Comparison of ENCODE assay signal across 8 mouse cellular contexts in genomic region chr10:80799070-80799566, GRCm38 (mm10). TPM values are rescaled to one million over a fixed set of nuclear protein-coding genes. Genes with fewer than 3 reads are reported as not detected.
DNase-seq lines count a peak whose midpoint lies in the region; ATAC-seq and TF ChIP-seq lines count a peak whose summit lies in the region.

No protein-coding gene starts in this region.

- H3K4me2 ChIP-seq in heart, embryonic 14.5 days (ENCODE audit: low read length): peak overlapping the region; percentile 92
- peak overlapping the region; percentile 89 for H3K4me2 ChIP-seq in forebrain, embryonic 15.5 days (replicated peaks)
- peak overlapping the region; percentile 96 for H3K4me2 ChIP-seq in midbrain, embryonic 11.5 days

- peaks cover 67% of the 10 kb centered on the region for H3K36me3 ChIP-seq in heart, embryonic 14.5 days (ENCODE audit: control insufficient read depth, insufficient read depth, low read length)
- peaks cover 58% of the 10 kb centered on the region for H3K36me3 ChIP-seq in ES-E14 (ENCODE audit: control insufficient read depth, insufficient read depth, low read length, poor library complexity, severe bottlenecking)
- peaks cover 52% of the 10 kb centered on the region for H3K36me3 ChIP-seq in forebrain, embryonic 15.5 days
- peaks cover 29% of the 10 kb centered on the region for H3K36me3 ChIP-seq in midbrain, embryonic 11.5 days (ENCODE audit: control insufficient read depth, insufficient read depth, low read length)

- WGBS in heart, embryonic 14.5 days: 2% methylated on average over 18 of the region's 18 CpGs
- 2% methylated on average over 18 of the region's 18 CpGs for WGBS in forebrain, embryonic 15.5 days
- 3% methylated on average over 18 of the region's 18 CpGs for WGBS in midbrain, embryonic 11.5 days

- ATAC-seq in heart, embryonic 14.5 days (ENCODE audit: insufficient number of reproducible peaks, insufficient read depth, low FRiP score, low read depth): no peak
- no peak for ATAC-seq in forebrain, embryonic 15.5 days (replicated peaks)
- ATAC-seq in midbrain, embryonic 11.5 days (ENCODE audit: low FRiP score): no peak
- ATAC-seq in frontal cortex, adult (ENCODE audit: low TSS enrichment): no peak

- in situ Hi-C loops in ES-E14 (cut with MboI; ENCODE audit: low sequenced_read_pairs in 2 of 2, unreplicated experiment in 2 of 2): no loop called here

- H3K9ac ChIP-seq in heart, embryonic 14.5 days (ENCODE audit: low read length): peak overlapping the region; percentile 94
- peak overlapping the region; percentile 99 for H3K9ac ChIP-seq in ES-E14 (ENCODE audit: insufficient read depth, low read depth, low read length, poor library complexity, severe bottlenecking)
- peak overlapping the region; percentile 99 for H3K9ac ChIP-seq in forebrain, embryonic 15.5 days (replicated peaks)
- H3K9ac ChIP-seq in midbrain, embryonic 11.5 days (ENCODE audit: low read length): peak overlapping the region; percentile 98

- peak overlapping the region; percentile 81 to 93 for H3K27ac ChIP-seq in heart, embryonic 14.5 days (replicated peaks in 1 of 2; ENCODE audit: control insufficient read depth in 1 of 2, insufficient read depth in 1 of 2, low read depth in 2 of 2, low read length in 2 of 2)
- peak overlapping the region; percentile 96 for H3K27ac ChIP-seq in ES-E14 (ENCODE audit: insufficient read depth, low read depth, low read length, poor library complexity, severe bottlenecking)
- H3K27ac ChIP-seq in forebrain, embryonic 15.5 days (replicated peaks): peak overlapping the region; percentile 99
- H3K27ac ChIP-seq in midbrain, embryonic 11.5 days (ENCODE audit: low read depth, low read length): peak overlapping the region; percentile 90; the same call in 1 of the 2 replicates

- no peak for DNase-seq in heart, postnatal 10 days
- DNase-seq in ES-E14 (ENCODE audit: low read depth, low spot score): no peak
- no peak for DNase-seq in midbrain, embryonic 11.5 days (ENCODE audit: low spot score, missing footprints)
- no peak for DNase-seq in right cerebral cortex, postnatal 4 days
- DNase-seq in testis, postnatal 14 days (ENCODE audit: low spot score): no peak

- H3K9me3 ChIP-seq in heart, embryonic 14.5 days (ENCODE audit: control insufficient read depth, low read length): no peaks in the 10 kb centered on the region
- no peaks in the 10 kb centered on the region for H3K9me3 ChIP-seq in ES-E14 (ENCODE audit: control insufficient read depth, insufficient read depth, low read depth, low read length)
- H3K9me3 ChIP-seq in forebrain, embryonic 15.5 days: no peaks in the 10 kb centered on the region
- no peaks in the 10 kb centered on the region for H3K9me3 ChIP-seq in midbrain, embryonic 11.5 days (ENCODE audit: control insufficient read depth, low read length)

- no peaks in the 10 kb centered on the region for H3K27me3 ChIP-seq in heart, embryonic 14.5 days (ENCODE audit: control insufficient read depth, insufficient read depth, low read length)
- no peaks in the 10 kb centered on the region for H3K27me3 ChIP-seq in forebrain, embryonic 15.5 days
- H3K27me3 ChIP-seq in midbrain, embryonic 11.5 days (ENCODE audit: control insufficient read depth, insufficient read depth, low read length): no peaks in the 10 kb centered on the region

- peaks cover 2 to 16% of the 10 kb centered on the region in 2 experiments; a peak in 3 of 4 replicates for H3K4me1 ChIP-seq in heart, embryonic 14.5 days (ENCODE audit: control insufficient read depth in 2 of 2, insufficient read depth in 2 of 2, low read length in 2 of 2)
- peaks cover 0 to 17% of the 10 kb centered on the region in 2 experiments; a peak in 1 of 4 replicates for H3K4me1 ChIP-seq in ES-E14 (ENCODE audit: control insufficient read depth in 2 of 2, insufficient read depth in 2 of 2, low read length in 2 of 2, poor library complexity in 1 of 2)
- peaks cover 32% of the 10 kb centered on the region for H3K4me1 ChIP-seq in forebrain, embryonic 15.5 days
- H3K4me1 ChIP-seq in midbrain, embryonic 11.5 days (ENCODE audit: control insufficient read depth, insufficient read depth, low read length): peaks cover 24% of the 10 kb centered on the region

- H3K4me3 ChIP-seq in heart, embryonic 14.5 days (ENCODE audit: control insufficient read depth in 1 of 2, insufficient read depth in 1 of 2, low read depth in 1 of 2, low read length in 2 of 2): peak overlapping the region; percentile 69 to 84
- H3K4me3 ChIP-seq in ES-E14 (ENCODE audit: insufficient read depth in 1 of 2, low read depth in 1 of 2, low read length in 2 of 2, poor library complexity in 1 of 2, severe bottlenecking in 1 of 2): peak overlapping the region; percentile 80 to 91
- peak overlapping the region; percentile 96 for H3K4me3 ChIP-seq in forebrain, embryonic 15.5 days
- peak overlapping the region; percentile 99 for H3K4me3 ChIP-seq in midbrain, embryonic 11.5 days (ENCODE audit: low read depth, low read length)

- intact Hi-C loops in heart, postnatal 10 days (cut with DNase I): loop anchor here (5.0 kb wide), 1 partner anchor 378 kb away; the partner anchor contains the start of gene Eef2

TF ChIP-seq in ES-E14, 5 proteins besides CTCF, POLR2A, EP300 and RAD21:
- TF ChIP-seq HCFC1 (IDR thresholded peaks at IDR 0.05; ENCODE audit: borderline replicate concordance, insufficient read depth, low read length) (no peak), ZNF384 (IDR thresholded peaks at IDR 0.05; ENCODE audit: low read depth, low read length) (no peak), MAFK (IDR thresholded peaks at IDR 0.05; ENCODE audit: insufficient read depth, low read depth, low read length) (no peak), CHD2 (IDR thresholded peaks at IDR 0.05; ENCODE audit: low read depth, low read length) (no peak), ZC3H11A (IDR thresholded peaks at IDR 0.05; ENCODE audit: borderline replicate concordance, low read depth, low read length) (no peak)
TF ChIP-seq in ES-E14: peak in this region for 0.

RNA-seq across cellular contexts. Expression of gene Plekhj1, which starts 0.7 kb away (rescaled TPM):
- polyA plus RNA-seq in heart, embryonic 14.5 days (2014; fragmentation: Nextera tagmentation; extraction: Ambion mirVana): 71.1 and 75.4 TPM in 2 replicates
- total RNA-seq in heart, postnatal 10 days (2021): 10 to 100 TPM; 32.6 to 32.9 TPM
- 77.2 and 87.1 TPM in 2 replicates for total RNA-seq in ES-E14 (2012; rRNA removed)
- polyA plus RNA-seq in forebrain, embryonic 15.5 days (2015; fragmentation: Nextera tagmentation; extraction: Ambion mirVana): 140 and 154 TPM in 2 replicates
- polyA plus RNA-seq in midbrain, embryonic 11.5 days (2014; fragmentation: Nextera tagmentation; extraction: Ambion mirVana): 138 and 151 TPM in 2 replicates

RNA-seq across cellular contexts. Expression of gene Sf3a2, which starts 1.1 kb away (rescaled TPM):
- polyA plus RNA-seq in heart, embryonic 14.5 days (2014; fragmentation: Nextera tagmentation; extraction: Ambion mirVana): 49.2 and 51.0 TPM in 2 replicates
- total RNA-seq in heart, postnatal 10 days (2021): 10 to 100 TPM; 36.8 to 41.4 TPM
- total RNA-seq in ES-E14 (2012; rRNA removed): 31.4 and 39.6 TPM in 2 replicates
- polyA plus RNA-seq in forebrain, embryonic 15.5 days (2015; fragmentation: Nextera tagmentation; extraction: Ambion mirVana): 60.2 and 62.6 TPM in 2 replicates
- 92.2 and 104 TPM in 2 replicates for polyA plus RNA-seq in midbrain, embryonic 11.5 days (2014; fragmentation: Nextera tagmentation; extraction: Ambion mirVana)

RNA-seq across cellular contexts. Expression of gene Amh, which starts 5.9 kb away (rescaled TPM):
- polyA plus RNA-seq in heart, embryonic 14.5 days (2014; fragmentation: Nextera tagmentation; extraction: Ambion mirVana): 0.12 TPM in 1 of 2 replicates, not detected in the other
- total RNA-seq in heart, postnatal 10 days (2021): under 1 TPM; 0.41 to 0.45 TPM
- 1.0 and 1.9 TPM in 2 replicates for total RNA-seq in ES-E14 (2012; rRNA removed)
- polyA plus RNA-seq in forebrain, embryonic 15.5 days (2015; fragmentation: Nextera tagmentation; extraction: Ambion mirVana): 0.10 TPM in 2 replicates
- polyA plus RNA-seq in midbrain, embryonic 11.5 days (2014; fragmentation: Nextera tagmentation; extraction: Ambion mirVana): not detected in 2 replicates

RNA-seq across cellular contexts. Expression of gene Jsrp1, which starts 14.2 kb away (rescaled TPM):
- 5.5 and 5.6 TPM in 2 replicates for polyA plus RNA-seq in heart, embryonic 14.5 days (2014; fragmentation: Nextera tagmentation; extraction: Ambion mirVana)
- under 1 TPM in 1 of 2 experiments, not detected in 1; 0.74 TPM for total RNA-seq in heart, postnatal 10 days (2021)
- 0.67 and 1.0 TPM in 2 replicates for total RNA-seq in ES-E14 (2012; rRNA removed)
- 0.31 TPM in 1 of 2 replicates, not detected in the other for polyA plus RNA-seq in forebrain, embryonic 15.5 days (2015; fragmentation: Nextera tagmentation; extraction: Ambion mirVana)
- polyA plus RNA-seq in midbrain, embryonic 11.5 days (2014; fragmentation: Nextera tagmentation; extraction: Ambion mirVana): 0.38 and 0.80 TPM in 2 replicates

RNA-seq across cellular contexts. Expression of gene Oaz1, which starts 27.3 kb away (rescaled TPM):
- polyA plus RNA-seq in heart, embryonic 14.5 days (2014; fragmentation: Nextera tagmentation; extraction: Ambion mirVana): 2,025 and 2,172 TPM in 2 replicates
- total RNA-seq in heart, postnatal 10 days (2021): 1,000 to 10,000 TPM; 1,023 to 1,076 TPM
- 823 and 1,116 TPM in 2 replicates for total RNA-seq in ES-E14 (2012; rRNA removed)
- polyA plus RNA-seq in forebrain, embryonic 15.5 days (2015; fragmentation: Nextera tagmentation; extraction: Ambion mirVana): 1,419 and 1,463 TPM in 2 replicates
- 1,723 and 1,824 TPM in 2 replicates for polyA plus RNA-seq in midbrain, embryonic 11.5 days (2014; fragmentation: Nextera tagmentation; extraction: Ambion mirVana)
